Mouse (Mus musculus) G1E (cell line): ENCODE data around the gene Nup88. TPM values are rescaled to one million over a fixed set of nuclear protein-coding genes. Genes with fewer than 3 reads are reported as not detected.
"Not testable (repeated sequence)": the region's sequence is repeated elsewhere in the genome, so short reads cannot be mapped to it uniquely, and the experiment has no call there.

Source experiments
- ATAC-seq: 2 replicates; pipeline ENCODE4 v1.8.0; 2016; ENCODE audit warnings: mild to moderate bottlenecking; ENCODE audit not compliant: insufficient number of reproducible peaks, poor library complexity, low FRiP score, severe bottlenecking; ENCODE audit errors: extremely low read depth
- DNase-seq: peaks from one replicate; pipeline ENCODE4 v3.0.0; 2012; ENCODE audit warnings: low spot score
- H3K27me3 ChIP-seq: 2 replicates; pipeline ENCODE4 v1.6.1; 2012; ENCODE audit warnings: mild to moderate bottlenecking, low read length, inconsistent platforms; ENCODE audit not compliant: insufficient read depth
- H3K36me3 ChIP-seq: replicated peaks from 2 replicates; pipeline ENCODE3; 2012; ENCODE audit warnings: mild to moderate bottlenecking, inconsistent platforms
- H3K4me1 ChIP-seq: 2 replicates; pipeline ENCODE4 v1.6.1; 2012; ENCODE audit warnings: low read depth, low read length, inconsistent platforms, mixed read lengths; ENCODE audit not compliant: insufficient read depth
- H3K4me3 ChIP-seq: 2 replicates; pipeline ENCODE4 v1.5.1; 2012; ENCODE audit warnings: low read depth, mild to moderate bottlenecking, inconsistent platforms, low read length, moderate library complexity, mixed read lengths
- H3K9me3 ChIP-seq: replicated peaks from 2 replicates; pipeline ENCODE4 v1.6.1; 2012; ENCODE audit warnings: inconsistent platforms
- CTCF ChIP-seq: IDR thresholded peaks from 2 replicates; pipeline ENCODE4 v1.5.1; 2012; ENCODE audit warnings: low read depth, low read length, inconsistent platforms, mixed read lengths
- GATA1 ChIP-seq: IDR thresholded peaks from 2 replicates; pipeline ENCODE4 v1.6.1; 2012; ENCODE audit warnings: borderline replicate concordance, low read length, inconsistent platforms, mixed read lengths
- GATA2 ChIP-seq: IDR thresholded peaks from 2 replicates; pipeline ENCODE4 v1.6.1; 2012; ENCODE audit warnings: low read depth, low read length, inconsistent platforms, borderline replicate concordance
- POLR2AphosphoS5 ChIP-seq: IDR thresholded peaks from 2 replicates; pipeline ENCODE4 v1.6.1; 2012; ENCODE audit warnings: low read depth, low read length, inconsistent platforms; ENCODE audit not compliant: insufficient replicate concordance
- TAL1 ChIP-seq: conservative IDR thresholded peaks from 2 replicates; pipeline ENCODE4 v1.6.1; 2012; ENCODE audit warnings: low read depth, low read length, inconsistent platforms, mixed read lengths
- polyA plus RNA-seq: library from polyadenylated mRNA; stranded (reverse); fragments of >175 nt; gene quantifications from 2 replicates; pipeline ENCODE4 v1.2.3, GENCODE M21; 2012
- total RNA-seq, 2 experiments: library from RNA; stranded (forward) in 1 of 2; stranded (reverse) in 1 of 2; fragments of 200-1000 nt in 1 of 2; fragments of >200 nt in 1 of 2; fragmentation: Nextera tagmentation in 1 of 2; gene quantifications; 2 replicates each; pipeline ENCODE4 v1.2.3; 2014 to 2017

The Nup88 gene
- total and polyA plus RNA-seq, 3 experiments, result 81.1 to 193 (median 154) TPM

- Histone ChIP-seq H3K4me3 (no peak overlapping the region), H3K9me3 (no peaks in the 10 kb centered on the region), H3K27me3 (no peaks in the 10 kb centered on the region), H3K4me1 (no peaks in the 10 kb centered on the region), H3K36me3 (peaks cover 80% of the 10 kb centered on the region)
- DNase-seq (no peak), ATAC-seq (no peak)
- TF ChIP-seq TAL1, result no peak
- TF ChIP-seq POLR2AphosphoS5, result no peak
- no peak for TF ChIP-seq GATA2
- TF ChIP-seq GATA1, result no peak
- no peak for TF ChIP-seq CTCF
These were observed 51.9 kb downstream of the Nup88 start for GRCm38 (mm10) chr11:70917896-70918295.

- TF ChIP-seq CTCF (no peak), TAL1 (no peak), GATA2 (no peak), GATA1 (no peak), POLR2AphosphoS5 (no peak)
- ATAC-seq (no peak), DNase-seq (no peak)
- Histone ChIP-seq H3K4me3 (no peak overlapping the region), H3K4me1 (no peaks in the 10 kb centered on the region), H3K36me3 (peaks cover 68% of the 10 kb centered on the region), H3K27me3 (no peaks in the 10 kb centered on the region), H3K9me3 (no peaks in the 10 kb centered on the region)
These were observed 57.9 kb downstream of the Nup88 start for GRCm38 (mm10) chr11:70911920-70912319.

GRCm38 (mm10) chr11:70911323-70911722, 58.5 kb downstream of the Nup88 start:
- no peak for TF ChIP-seq GATA1
- no peak for TF ChIP-seq POLR2AphosphoS5
- TF ChIP-seq GATA2, result no peak
- no peak for TF ChIP-seq TAL1
- TF ChIP-seq CTCF, result no peak
- H3K4me3 ChIP-seq, result no peak overlapping the region
- peaks cover 2% of the 10 kb centered on the region; the same call in 1 of the 2 replicates for H3K4me1 ChIP-seq
- ATAC-seq (no peak), DNase-seq (no peak)
- no peaks in the 10 kb centered on the region for H3K27me3 ChIP-seq
- no peaks in the 10 kb centered on the region for H3K9me3 ChIP-seq
- peaks cover 65% of the 10 kb centered on the region for H3K36me3 ChIP-seq

GRCm38 (mm10) chr11:70906681-70907080, 63.1 kb downstream of the Nup88 start:
- Histone ChIP-seq H3K27me3 (no peaks in the 10 kb centered on the region), H3K9me3 (no peaks in the 10 kb centered on the region), H3K4me1 (peaks cover 2% of the 10 kb centered on the region; the same call in 1 of the 2 replicates), H3K36me3 (peaks cover 63% of the 10 kb centered on the region), H3K4me3 (no peak overlapping the region)
- no peak for TF ChIP-seq TAL1
- no peak for TF ChIP-seq GATA1
- no peak for TF ChIP-seq POLR2AphosphoS5
- no peak for TF ChIP-seq CTCF
- TF ChIP-seq GATA2, result no peak
- ATAC-seq, result no peak
- no peak for DNase-seq

GRCm38 (mm10) chr11:70898182-70898581, 71.6 kb downstream of the Nup88 start:
- peaks cover 59% of the 10 kb centered on the region for H3K36me3 ChIP-seq
- not testable (repeated sequence) for H3K9me3 ChIP-seq, H3K27me3 ChIP-seq, H3K4me1 ChIP-seq, DNase-seq, ATAC-seq, H3K4me3 ChIP-seq

- no peak for ATAC-seq
- no peak for DNase-seq
- Histone ChIP-seq H3K27me3 (no peaks in the 10 kb centered on the region), H3K9me3 (peaks cover 5% of the 10 kb centered on the region), H3K4me3 (no peak overlapping the region), H3K36me3 (peaks cover 62% of the 10 kb centered on the region), H3K4me1 (peaks cover 3% of the 10 kb centered on the region; the same call in 1 of the 2 replicates)
- TF ChIP-seq TAL1 (no peak), GATA1 (no peak), CTCF (no peak), GATA2 (no peak), POLR2AphosphoS5 (no peak)
These were observed 72.1 kb downstream of the Nup88 start for GRCm38 (mm10) chr11:70897680-70898079.

Other genes with a start within 250 kb of the Nup88 start
- 12.8 TPM in 2 replicates for gene Zfp3, start 205.8 kb downstream of the Nup88 start, total RNA-seq (2014; fragmentation: Nextera tagmentation)
- gene Zfp3, start 205.8 kb downstream of the Nup88 start, total RNA-seq (2017), result 5.4 and 5.6 TPM in 2 replicates
- 2.6 and 2.8 TPM in 2 replicates for gene Zfp3, start 205.8 kb downstream of the Nup88 start, polyA plus RNA-seq
- gene Scimp, start 157.4 kb downstream of the Nup88 start, total RNA-seq (2014; fragmentation: Nextera tagmentation), result not detected in 2 replicates
- not detected in 2 replicates for gene Scimp, start 157.4 kb downstream of the Nup88 start, total RNA-seq (2017)
- gene Scimp, start 157.4 kb downstream of the Nup88 start, polyA plus RNA-seq, result not detected in 2 replicates
- gene Rabep1, start 125.2 kb downstream of the Nup88 start, total RNA-seq (2014; fragmentation: Nextera tagmentation), result 48.0 and 50.1 TPM in 2 replicates
- gene Rabep1, start 125.2 kb downstream of the Nup88 start, total RNA-seq (2017), result 80.6 and 111 TPM in 2 replicates
- 18.1 and 22.9 TPM in 2 replicates for gene Rabep1, start 125.2 kb downstream of the Nup88 start, polyA plus RNA-seq
- gene Rpain, start 240 bp upstream of the Nup88 start, total RNA-seq (2014; fragmentation: Nextera tagmentation), result 30.9 and 45.8 TPM in 2 replicates
- 73.4 and 94.2 TPM in 2 replicates for gene Rpain, start 240 bp upstream of the Nup88 start, total RNA-seq (2017)
- 5.8 and 14.9 TPM in 2 replicates for gene Rpain, start 240 bp upstream of the Nup88 start, polyA plus RNA-seq
- 271 and 277 TPM in 2 replicates for gene C1qbp, start 13.1 kb upstream of the Nup88 start, total RNA-seq (2014; fragmentation: Nextera tagmentation)
- gene C1qbp, start 13.1 kb upstream of the Nup88 start, total RNA-seq (2017), result 67.7 and 75.2 TPM in 2 replicates
- 753 and 1,114 TPM in 2 replicates for gene C1qbp, start 13.1 kb upstream of the Nup88 start, polyA plus RNA-seq
- 24.3 and 28.4 TPM in 2 replicates for gene Dhx33, start 34.5 kb upstream of the Nup88 start, total RNA-seq (2014; fragmentation: Nextera tagmentation)
- 32.7 and 37.4 TPM in 2 replicates for gene Dhx33, start 34.5 kb upstream of the Nup88 start, total RNA-seq (2017)
- 11.6 and 15.9 TPM in 2 replicates for gene Dhx33, start 34.5 kb upstream of the Nup88 start, polyA plus RNA-seq
- 47.7 and 50.2 TPM in 2 replicates for gene Mis12, start 49.6 kb upstream of the Nup88 start, total RNA-seq (2014; fragmentation: Nextera tagmentation)
- 37.8 and 52.7 TPM in 2 replicates for gene Mis12, start 49.6 kb upstream of the Nup88 start, total RNA-seq (2017)
- gene Mis12, start 49.6 kb upstream of the Nup88 start, polyA plus RNA-seq, result 3.9 and 4.9 TPM in 2 replicates
- 27.2 and 33.3 TPM in 2 replicates for gene Derl2, start 49.9 kb upstream of the Nup88 start, total RNA-seq (2014; fragmentation: Nextera tagmentation)
- 40.6 and 42.1 TPM in 2 replicates for gene Derl2, start 49.9 kb upstream of the Nup88 start, total RNA-seq (2017)
- 14.1 and 18.5 TPM in 2 replicates for gene Derl2, start 49.9 kb upstream of the Nup88 start, polyA plus RNA-seq
- gene 6330403K07Rik, start 63.5 kb upstream of the Nup88 start, total RNA-seq (2014; fragmentation: Nextera tagmentation), result not detected in 2 replicates
- gene 6330403K07Rik, start 63.5 kb upstream of the Nup88 start, total RNA-seq (2017), result 0.16 TPM in 1 of 2 replicates, not detected in the other
- gene 6330403K07Rik, start 63.5 kb upstream of the Nup88 start, polyA plus RNA-seq, result not detected in 2 replicates
- gene Nlrp1a, start 174.7 kb upstream of the Nup88 start, total RNA-seq (2014; fragmentation: Nextera tagmentation), result not detected in 2 replicates
- gene Nlrp1a, start 174.7 kb upstream of the Nup88 start, total RNA-seq (2017), result 0.05 TPM in 1 of 2 replicates, not detected in the other
- gene Nlrp1a, start 174.7 kb upstream of the Nup88 start, polyA plus RNA-seq, result not detected in 2 replicates